Mouse (Mus musculus): Measurements from ENCODE around the gene Kat6b.

DNA sequence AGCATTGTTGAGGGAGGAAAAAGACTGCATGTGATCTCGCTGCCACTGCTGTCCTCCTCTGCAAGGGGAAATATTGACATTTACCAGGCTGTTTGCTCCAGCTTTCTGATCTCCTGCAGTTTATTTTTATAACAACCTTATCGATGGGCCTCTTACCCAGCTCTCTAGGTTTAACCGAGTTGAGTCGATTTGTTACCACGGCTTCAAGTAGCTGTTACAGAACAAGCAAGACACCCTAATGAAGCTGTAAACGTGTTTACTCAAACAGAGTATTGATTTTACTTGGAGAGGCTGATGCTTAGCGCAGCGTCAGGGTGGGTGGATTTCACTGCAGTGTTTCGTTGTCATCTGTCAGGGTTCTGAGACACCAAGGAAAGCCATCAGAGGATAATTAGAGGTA lies 46.5 kb upstream of the Kat6b start:
- TF ChIP-seq CTCF (conservative IDR thresholded peaks at IDR 0.05; ENCODE audit: insufficient read depth, insufficient read length, low read depth, low read length) (no peak), POLR2A (IDR thresholded peaks at IDR 0.05; ENCODE audit: low read depth, low read length) (no peak)

Data from kidney, adult 2 months (tissue).